Mouse (Mus musculus) retina, embryonic 14.5 days (tissue): Measurements from ENCODE around the gene Kcnmb3.

Experiments
- DNase-seq: peaks from one replicate; pipeline ENCODE4 v3.0.0-alpha.2; 2015; ENCODE audit warnings: low spot score

Kcnmb3 gene

GRCm38 (mm10) chr3:32492097-32493090 lies at the start of gene Kcnmb3:
Kcnmb3 (minus strand) TSS chr3:32492231.
- no peak for DNase-seq

- no peak for DNase-seq
Observed at GRCm38 (mm10) chr3:32538091-32538490, 46.1 kb upstream of the Kcnmb3 start.

- DNase-seq = no peak
Observed at GRCm38 (mm10) chr3:32537556-32537955, 45.5 kb upstream of the Kcnmb3 start.

- no peak for DNase-seq
Observed at GRCm38 (mm10) chr3:32535692-32536091, 43.7 kb upstream of the Kcnmb3 start.

- no peak for DNase-seq
Observed at GRCm38 (mm10) chr3:32530041-32530440, 38.0 kb upstream of the Kcnmb3 start.

- DNase-seq = peak; percentile 95
Observed at GRCm38 (mm10) chr3:32529303-32529898, 37.4 kb upstream of the Kcnmb3 start, which contains the start of gene Mfn1. Mfn1 (plus strand) TSS chr3:32529465.

GRCm38 (mm10) chr3:32527181-32527580 lies 35.1 kb upstream of the Kcnmb3 start:
- no peak for DNase-seq

GRCm38 (mm10) chr3:32513528-32513927 lies 21.5 kb upstream of the Kcnmb3 start:
- DNase-seq = no peak

GRCm38 (mm10) chr3:32512686-32513284 lies 20.8 kb upstream of the Kcnmb3 start:
- no peak for DNase-seq

GRCm38 (mm10) chr3:32511191-32511550 lies 19.1 kb upstream of the Kcnmb3 start:
- no peak for DNase-seq

GRCm38 (mm10) chr3:32510375-32511190 lies 18.6 kb upstream of the Kcnmb3 start:
- peak; percentile 99 for DNase-seq

GRCm38 (mm10) chr3:32509496-32510374 lies 17.7 kb upstream of the Kcnmb3 start, which contains the start of gene Zfp639:
Zfp639 (plus strand) TSS chr3:32510259.
- DNase-seq = peak; percentile 30

- DNase-seq = peak; percentile 92
Observed at GRCm38 (mm10) chr3:32508666-32509324, 16.8 kb upstream of the Kcnmb3 start.

- DNase-seq = no peak
Observed at GRCm38 (mm10) chr3:32506366-32507225, 14.6 kb upstream of the Kcnmb3 start.

- DNase-seq = no peak
Observed at GRCm38 (mm10) chr3:32505841-32506240, 13.8 kb upstream of the Kcnmb3 start.

GRCm38 (mm10) chr3:32500346-32500745 lies 8.3 kb upstream of the Kcnmb3 start:
- no peak for DNase-seq

- DNase-seq = no peak
Observed at GRCm38 (mm10) chr3:32496711-32497070, 4.7 kb upstream of the Kcnmb3 start.

- DNase-seq = peak; percentile 36
Observed at GRCm38 (mm10) chr3:32495856-32496710, 4.1 kb upstream of the Kcnmb3 start.
